Mouse (Mus musculus) hindbrain, embryonic 16.5 days (tissue): Measurements from ENCODE around the gene Hist1h3g. TPM values are rescaled to one million over a fixed set of nuclear protein-coding genes. Genes with fewer than 3 reads are reported as not detected.

ENCODE experiments used
- microRNA-seq: library from miRNA; unstranded; fragments of <30 nt; microRNA quantifications from one replicate; pipeline ENCODE4, GENCODE M21; 2017
- polyA plus RNA-seq: library from polyadenylated mRNA; unstranded; fragments of >200 nt; fragmentation: Nextera tagmentation; extraction: Ambion mirVana; gene quantifications from 2 replicates; pipeline ENCODE4 v1.2.1, GENCODE M21; 2015

The Hist1h3g gene
- polyA plus RNA-seq, 1 experiment from 2014 or later, result not detected

Small RNA genes within 50 kb of the gene (microRNA-seq; reads per million reads assigned to microRNA genes)
- gene Gm44297, result not detected
- not detected for gene Gm44359
- gene Gm44394, result not detected
- 0.83 reads per million for gene n-TStga1

Other genes with a start within 250 kb of the Hist1h3g start
- gene Zfp322a, start 166.2 kb upstream of the Hist1h3g start, polyA plus RNA-seq, result 46.2 and 48.2 TPM in 2 replicates
- gene Abt1, start 111.6 kb upstream of the Hist1h3g start, polyA plus RNA-seq, result 9.8 and 10.1 TPM in 2 replicates
- gene Btn1a1, start 69.5 kb upstream of the Hist1h3g start, polyA plus RNA-seq, result 0.09 and 0.20 TPM in 2 replicates
- 0.14 TPM in 1 of 2 replicates, not detected in the other for gene Btn2a2, start 46.6 kb upstream of the Hist1h3g start, polyA plus RNA-seq
- gene Hist1h4h, start 4.4 kb upstream of the Hist1h3g start, polyA plus RNA-seq, result 2.6 and 2.7 TPM in 2 replicates
- gene Hist1h2af, start 1.5 kb upstream of the Hist1h3g start, polyA plus RNA-seq, result not detected in 2 replicates
- 0.16 and 0.29 TPM in 2 replicates for gene Hist1h2bh, start 8.0 kb downstream of the Hist1h3g start, polyA plus RNA-seq
- not detected in 2 replicates for gene Hist1h3f, start 8.6 kb downstream of the Hist1h3g start, polyA plus RNA-seq
- 0.59 TPM in 1 of 2 replicates, not detected in the other for gene Hist1h4f, start 16.2 kb downstream of the Hist1h3g start, polyA plus RNA-seq
- gene Hist1h1d, start 17.8 kb downstream of the Hist1h3g start, polyA plus RNA-seq, result 0.07 and 0.10 TPM in 2 replicates
- 0.85 and 0.97 TPM in 2 replicates for gene Hist1h3e, start 26.9 kb downstream of the Hist1h3g start, polyA plus RNA-seq
- gene Hist1h2ae, start 35.8 kb downstream of the Hist1h3g start, polyA plus RNA-seq, result 9.4 and 14.5 TPM in 2 replicates
- gene Hist1h2bg, start 36.0 kb downstream of the Hist1h3g start, polyA plus RNA-seq, result 0.79 and 1.4 TPM in 2 replicates
- gene Hist1h2bf, start 38.8 kb downstream of the Hist1h3g start, polyA plus RNA-seq, result 0.44 and 0.67 TPM in 2 replicates
- gene Hist1h2ad, start 39.0 kb downstream of the Hist1h3g start, polyA plus RNA-seq, result 0.57 and 1.3 TPM in 2 replicates
- gene Hist1h3d, start 40.3 kb downstream of the Hist1h3g start, polyA plus RNA-seq, result 0.85 and 1.3 TPM in 2 replicates
- gene Hist1h4d, start 46.2 kb downstream of the Hist1h3g start, polyA plus RNA-seq, result 27.6 and 30.0 TPM in 2 replicates
- 1.0 and 1.1 TPM in 2 replicates for gene Hist1h2be, start 85.7 kb downstream of the Hist1h3g start, polyA plus RNA-seq
- 4.0 and 5.0 TPM in 2 replicates for gene Hist1h1e, start 87.1 kb downstream of the Hist1h3g start, polyA plus RNA-seq
- gene Hist1h2ac, start 148.5 kb downstream of the Hist1h3g start, polyA plus RNA-seq, result 0.26 and 0.30 TPM in 2 replicates
- 20.4 and 24.8 TPM in 2 replicates for gene Hist1h2bc, start 148.8 kb downstream of the Hist1h3g start, polyA plus RNA-seq
- gene Hist1h1t, start 160.4 kb downstream of the Hist1h3g start, polyA plus RNA-seq, result not detected in 2 replicates
- 2.0 and 2.5 TPM in 2 replicates for gene Hist1h4c, start 163.0 kb downstream of the Hist1h3g start, polyA plus RNA-seq
- gene Hfe, start 175.4 kb downstream of the Hist1h3g start, polyA plus RNA-seq, result 5.4 and 6.7 TPM in 2 replicates
- 8.6 and 10.8 TPM in 2 replicates for gene Hist1h1c, start 203.4 kb downstream of the Hist1h3g start, polyA plus RNA-seq
- gene Hist1h3c, start 210.2 kb downstream of the Hist1h3g start, polyA plus RNA-seq, result 0.70 and 1.2 TPM in 2 replicates
- gene Hist1h2bb, start 211.3 kb downstream of the Hist1h3g start, polyA plus RNA-seq, result 0.49 and 0.66 TPM in 2 replicates
- gene Hist1h2ab, start 215.7 kb downstream of the Hist1h3g start, polyA plus RNA-seq, result 3.7 and 6.8 TPM in 2 replicates
- 1.7 and 2.7 TPM in 2 replicates for gene Hist1h3b, start 216.8 kb downstream of the Hist1h3g start, polyA plus RNA-seq
- gene Hist1h4b, start 221.6 kb downstream of the Hist1h3g start, polyA plus RNA-seq, result 1.1 TPM in 1 of 2 replicates, not detected in the other
- gene Hist1h4a, start 225.8 kb downstream of the Hist1h3g start, polyA plus RNA-seq, result not detected in 2 replicates
- gene Hist1h3a, start 227.0 kb downstream of the Hist1h3g start, polyA plus RNA-seq, result 0.89 and 1.2 TPM in 2 replicates
- 0.44 TPM in 1 of 2 replicates, not detected in the other for gene Hist1h1a, start 228.2 kb downstream of the Hist1h3g start, polyA plus RNA-seq
- 0.07 TPM in 1 of 2 replicates, not detected in the other for gene Trim38, start 234.5 kb downstream of the Hist1h3g start, polyA plus RNA-seq